Mouse (Mus musculus): ENCODE measurements around the gene Syngr1. TPM values are rescaled to one million over a fixed set of nuclear protein-coding genes. Genes with fewer than 3 reads are reported as not detected.

Syngr1 gene
- polyA plus RNA-seq, 1 experiment from 2014 or later = 24.3 TPM

- H3K4me1 ChIP-seq (replicated peaks; ENCODE audit: control insufficient read depth, insufficient read depth, low read length) = peaks cover 9% of the 10 kb centered on the region; the same call in 1 of the 2 replicates
- H3K9ac ChIP-seq (ENCODE audit: low read length) = peak overlapping the region; percentile 50
- ATAC-seq (replicated peaks; ENCODE audit: low FRiP score, low TSS enrichment, low read depth) (0 out of 2 replicates have a peak, but pooled peaks have one; percentile 28), DNase-seq (ENCODE audit: low spot score) (peak; percentile 75)
- H3K9me3 ChIP-seq (ENCODE audit: control insufficient read depth, low read length) = no peaks in the 10 kb centered on the region
- H3K4me2 ChIP-seq (ENCODE audit: low read length) = peak overlapping the region; percentile 88
- no peak overlapping the region for H3K27ac ChIP-seq (ENCODE audit: low read depth)
- peak overlapping the region; percentile 56 for H3K4me3 ChIP-seq (ENCODE audit: low read depth, low read length)
- peaks cover 35% of the 10 kb centered on the region for H3K27me3 ChIP-seq (replicated peaks; ENCODE audit: control insufficient read depth, insufficient read depth, low read length)
- WGBS = under 1% methylated on average over 17 of the region's 17 CpGs
- no peaks in the 10 kb centered on the region for H3K36me3 ChIP-seq (ENCODE audit: control insufficient read depth, insufficient read depth, low read length)
Observed at GRCm38 (mm10) chr15:80090741-80091120, 403 bp upstream of the Syngr1 start.

DNA sequence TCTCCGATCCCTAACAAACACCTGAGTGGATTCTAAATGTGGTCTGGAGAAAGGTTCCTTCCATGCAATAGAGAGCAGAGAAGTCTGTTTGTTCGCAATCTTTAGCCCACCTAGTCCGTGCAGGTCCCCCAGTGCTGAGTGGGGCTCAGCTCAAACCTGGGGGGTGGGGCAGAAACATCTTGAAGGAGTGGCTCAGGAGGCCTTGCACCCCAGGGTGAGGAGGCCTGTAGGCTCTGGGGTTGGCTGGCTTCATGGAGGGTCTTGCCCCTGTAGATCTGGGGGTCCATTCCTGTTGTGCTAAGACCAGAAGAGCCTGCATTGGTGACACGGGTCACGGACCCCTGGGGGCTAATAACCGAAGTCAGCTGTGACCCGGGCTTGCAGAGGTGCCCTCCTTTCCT, 907 bp downstream of the Syngr1 start:
- peaks cover 35% of the 10 kb centered on the region for H3K27me3 ChIP-seq (replicated peaks; ENCODE audit: control insufficient read depth, insufficient read depth, low read length)
- WGBS = 30% methylated on average over 7 of the region's 7 CpGs
- H3K27ac ChIP-seq (ENCODE audit: low read depth) = no peak overlapping the region
- H3K4me3 ChIP-seq (ENCODE audit: low read depth, low read length) = peak overlapping the region; percentile 56
- H3K4me2 ChIP-seq (ENCODE audit: low read length) = peak overlapping the region; percentile 88
- H3K9me3 ChIP-seq (ENCODE audit: control insufficient read depth, low read length) = no peaks in the 10 kb centered on the region
- ATAC-seq (replicated peaks; ENCODE audit: low FRiP score, low TSS enrichment, low read depth) = no peak
- H3K36me3 ChIP-seq (ENCODE audit: control insufficient read depth, insufficient read depth, low read length) = no peaks in the 10 kb centered on the region
- DNase-seq (ENCODE audit: low spot score) = no peak
- peak overlapping the region; percentile 50; the same call in 1 of the 2 replicates for H3K9ac ChIP-seq (ENCODE audit: low read length)
- H3K4me1 ChIP-seq (replicated peaks; ENCODE audit: control insufficient read depth, insufficient read depth, low read length) = peaks cover 9% of the 10 kb centered on the region; the same call in 1 of the 2 replicates

- H3K4me1 ChIP-seq (replicated peaks; ENCODE audit: control insufficient read depth, insufficient read depth, low read length) = peaks cover 14% of the 10 kb centered on the region; the same call in 1 of the 2 replicates
- no peaks in the 10 kb centered on the region for H3K36me3 ChIP-seq (ENCODE audit: control insufficient read depth, insufficient read depth, low read length)
- no peak for DNase-seq (ENCODE audit: low spot score)
- 16% methylated on average over 8 of the region's 8 CpGs for WGBS
- H3K27me3 ChIP-seq (replicated peaks; ENCODE audit: control insufficient read depth, insufficient read depth, low read length) = peaks cover 35% of the 10 kb centered on the region
- no peaks in the 10 kb centered on the region for H3K9me3 ChIP-seq (ENCODE audit: control insufficient read depth, low read length)
- no peak overlapping the region for H3K4me3 ChIP-seq (ENCODE audit: low read depth, low read length)
- ATAC-seq (replicated peaks; ENCODE audit: low FRiP score, low TSS enrichment, low read depth) = no peak
- peak overlapping the region; percentile 88 for H3K4me2 ChIP-seq (ENCODE audit: low read length)
- no peak overlapping the region for H3K9ac ChIP-seq (ENCODE audit: low read length)
- H3K27ac ChIP-seq (ENCODE audit: low read depth) = no peak overlapping the region
Observed at GRCm38 (mm10) chr15:80092599-80092998, 1.5 kb downstream of the Syngr1 start.

DNA sequence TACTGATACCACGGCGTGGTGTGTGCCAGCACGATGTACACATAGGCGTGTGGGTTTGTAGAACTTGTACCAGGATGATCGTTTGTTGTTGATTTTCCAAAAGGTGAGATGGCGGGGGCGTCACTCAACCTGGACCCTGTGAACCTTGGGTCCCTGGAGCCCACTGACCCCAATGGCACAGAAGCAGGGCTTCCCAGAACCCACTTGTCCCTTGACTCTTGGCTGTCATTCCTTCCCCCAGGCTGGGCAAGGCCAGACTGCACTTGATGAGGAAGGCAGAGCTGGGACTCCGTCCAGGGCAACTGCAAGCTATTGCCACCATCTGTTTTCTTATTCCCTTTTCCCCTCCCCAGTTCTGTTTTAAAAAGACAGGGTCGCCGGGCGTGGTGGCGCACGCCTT, 3.1 kb downstream of the Syngr1 start:
- WGBS = 91% methylated on average over 13 of the region's 13 CpGs

DNA sequence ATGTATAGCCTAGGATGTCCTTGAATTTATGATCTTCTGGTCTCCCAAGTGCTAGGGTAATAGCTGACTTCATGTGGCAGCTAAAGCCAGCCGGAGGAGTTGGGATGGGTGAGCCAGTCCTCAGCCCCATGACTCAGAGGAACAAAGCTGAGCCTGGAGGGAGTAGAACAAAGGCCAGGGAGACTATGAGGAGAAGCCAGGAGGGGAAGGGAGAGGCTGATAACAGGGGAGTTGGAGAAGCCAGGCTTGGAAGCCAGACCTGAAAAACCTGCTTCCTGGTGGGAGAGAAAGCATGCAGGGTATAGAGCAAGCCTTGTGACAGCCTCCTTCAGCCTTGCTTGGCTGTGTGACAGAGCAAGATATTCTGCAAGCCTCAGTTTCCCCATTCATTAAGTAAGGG, 4.5 kb downstream of the Syngr1 start:
- no peaks in the 10 kb centered on the region for H3K9me3 ChIP-seq (ENCODE audit: control insufficient read depth, low read length)
- WGBS = 47% methylated on average over 1 of the region's 1 CpGs
- H3K4me3 ChIP-seq (ENCODE audit: low read depth, low read length) = no peak overlapping the region
- ATAC-seq (replicated peaks; ENCODE audit: low FRiP score, low TSS enrichment, low read depth) (peak; percentile 45), DNase-seq (ENCODE audit: low spot score) (no peak)
- H3K27me3 ChIP-seq (replicated peaks; ENCODE audit: control insufficient read depth, insufficient read depth, low read length) = peaks cover 27% of the 10 kb centered on the region
- no peak overlapping the region for H3K27ac ChIP-seq (ENCODE audit: low read depth)
- H3K4me2 ChIP-seq (ENCODE audit: low read length) = no peak overlapping the region
- H3K9ac ChIP-seq (ENCODE audit: low read length) = no peak overlapping the region
- no peaks in the 10 kb centered on the region for H3K36me3 ChIP-seq (ENCODE audit: control insufficient read depth, insufficient read depth, low read length)
- peaks cover 22% of the 10 kb centered on the region; the same call in 1 of the 2 replicates for H3K4me1 ChIP-seq (replicated peaks; ENCODE audit: control insufficient read depth, insufficient read depth, low read length)

More for the DNA sequence above, 3.1 kb downstream of the Syngr1 start:
- Histone ChIP-seq H3K27ac (ENCODE audit: low read depth) (no peak overlapping the region), H3K4me1 (replicated peaks; ENCODE audit: control insufficient read depth, insufficient read depth, low read length) (peaks cover 23% of the 10 kb centered on the region; the same call in 1 of the 2 replicates), H3K4me2 (ENCODE audit: low read length) (no peak overlapping the region), H3K9me3 (ENCODE audit: control insufficient read depth, low read length) (no peaks in the 10 kb centered on the region), H3K9ac (ENCODE audit: low read length) (no peak overlapping the region), H3K4me3 (ENCODE audit: low read depth, low read length) (no peak overlapping the region), H3K36me3 (ENCODE audit: control insufficient read depth, insufficient read depth, low read length) (no peaks in the 10 kb centered on the region), H3K27me3 (replicated peaks; ENCODE audit: control insufficient read depth, insufficient read depth, low read length) (peaks cover 35% of the 10 kb centered on the region)
- ATAC-seq (replicated peaks; ENCODE audit: low FRiP score, low TSS enrichment, low read depth) = no peak
- no peak for DNase-seq (ENCODE audit: low spot score)

- ATAC-seq (replicated peaks; ENCODE audit: low FRiP score, low TSS enrichment, low read depth) = no peak
- DNase-seq (ENCODE audit: low spot score) = no peak
- Histone ChIP-seq H3K9ac (ENCODE audit: low read length) (no peak overlapping the region), H3K4me3 (ENCODE audit: low read depth, low read length) (no peak overlapping the region), H3K27ac (ENCODE audit: low read depth) (no peak overlapping the region), H3K9me3 (ENCODE audit: control insufficient read depth, low read length) (no peaks in the 10 kb centered on the region), H3K36me3 (ENCODE audit: control insufficient read depth, insufficient read depth, low read length) (no peaks in the 10 kb centered on the region), H3K4me2 (ENCODE audit: low read length) (no peak overlapping the region), H3K27me3 (replicated peaks; ENCODE audit: control insufficient read depth, insufficient read depth, low read length) (peaks cover 18% of the 10 kb centered on the region), H3K4me1 (replicated peaks; ENCODE audit: control insufficient read depth, insufficient read depth, low read length) (peaks cover 18% of the 10 kb centered on the region; the same call in 1 of the 2 replicates)
- 79% methylated on average over 10 of the region's 10 CpGs for WGBS
Observed at GRCm38 (mm10) chr15:80096406-80096805, 5.3 kb downstream of the Syngr1 start.

GRCm38 (mm10) chr15:80096946-80097881, 6.1 kb downstream of the Syngr1 start:
- H3K9ac ChIP-seq (ENCODE audit: low read length) = 0 out of 2 replicates have a peak overlapping the region, but pooled peaks have one; percentile 20
- H3K36me3 ChIP-seq (ENCODE audit: control insufficient read depth, insufficient read depth, low read length) = no peaks in the 10 kb centered on the region
- H3K27me3 ChIP-seq (replicated peaks; ENCODE audit: control insufficient read depth, insufficient read depth, low read length) = peaks cover 10% of the 10 kb centered on the region; the same call in 1 of the 2 replicates
- no peaks in the 10 kb centered on the region for H3K9me3 ChIP-seq (ENCODE audit: control insufficient read depth, low read length)
- peak; percentile 86 for DNase-seq (ENCODE audit: low spot score)
- ATAC-seq (replicated peaks; ENCODE audit: low FRiP score, low TSS enrichment, low read depth) = no peak
- H3K27ac ChIP-seq (ENCODE audit: low read depth) = no peak overlapping the region
- H3K4me2 ChIP-seq (ENCODE audit: low read length) = peak overlapping the region; percentile 2; the same call in 1 of the 2 replicates
- 23% methylated on average over 20 of the region's 20 CpGs for WGBS
- no peak overlapping the region for H3K4me3 ChIP-seq (ENCODE audit: low read depth, low read length)
- peaks cover 16% of the 10 kb centered on the region; the same call in 1 of the 2 replicates for H3K4me1 ChIP-seq (replicated peaks; ENCODE audit: control insufficient read depth, insufficient read depth, low read length)

DNA sequence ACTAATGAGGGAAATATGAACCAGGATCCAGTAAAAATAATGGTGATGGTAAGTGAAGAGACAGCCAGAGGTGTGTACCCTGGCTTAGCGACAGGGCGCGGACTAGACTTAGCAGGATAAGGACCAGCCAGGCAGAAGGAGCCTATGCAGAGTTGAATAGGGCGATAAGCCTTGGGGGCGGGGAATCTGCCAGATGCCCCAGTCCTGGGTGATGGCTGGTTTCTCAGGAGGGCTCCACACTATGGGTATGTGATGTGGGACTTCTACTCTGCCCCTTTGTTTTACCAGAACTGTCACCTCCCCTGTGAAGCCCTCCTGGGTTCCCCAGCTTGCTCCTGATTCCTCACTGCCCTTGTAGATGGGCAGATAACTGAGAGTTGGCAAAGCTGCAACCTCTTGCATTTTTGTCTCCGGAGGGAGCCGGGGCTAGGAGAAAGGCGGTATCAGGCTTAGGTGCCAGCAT, 6.9 kb downstream of the Syngr1 start:
- H3K9ac ChIP-seq (ENCODE audit: low read length) = no peak overlapping the region
- DNase-seq (ENCODE audit: low spot score) = no peak
- H3K4me3 ChIP-seq (ENCODE audit: low read depth, low read length) = no peak overlapping the region
- 37% methylated on average over 8 of the region's 8 CpGs for WGBS
- H3K9me3 ChIP-seq (ENCODE audit: control insufficient read depth, low read length) = no peaks in the 10 kb centered on the region
- no peaks in the 10 kb centered on the region for H3K36me3 ChIP-seq (ENCODE audit: control insufficient read depth, insufficient read depth, low read length)
- H3K27me3 ChIP-seq (replicated peaks; ENCODE audit: control insufficient read depth, insufficient read depth, low read length) = 0 out of 2 replicates have a peak, but pooled peaks cover 3% of the 10 kb centered on the region
- H3K4me1 ChIP-seq (replicated peaks; ENCODE audit: control insufficient read depth, insufficient read depth, low read length) = peaks cover 14% of the 10 kb centered on the region; the same call in 1 of the 2 replicates
- ATAC-seq (replicated peaks; ENCODE audit: low FRiP score, low TSS enrichment, low read depth) = no peak
- H3K4me2 ChIP-seq (ENCODE audit: low read length) = no peak overlapping the region
- H3K27ac ChIP-seq (ENCODE audit: low read depth) = no peak overlapping the region

All from intestine, embryonic 14.5 days (tissue).